Mouse (Mus musculus) left cerebral cortex, postnatal 36 days (tissue): ENCODE data around the gene Kcnmb1. TPM values are rescaled to one million over a fixed set of nuclear protein-coding genes. Genes with fewer than 3 reads are reported as not detected.

Source experiments
- DNase-seq, 2 experiments: peaks; one replicate each; pipeline ENCODE4 v3.0.0; 2021 to 2022; ENCODE audit warnings: low spot score in 2 of 2, mixed read lengths in 1 of 2
- intact Hi-C: fragments of 180-260 bp; cut with DNase I; formaldehyde crosslinking; loops from one replicate; pipeline ENCODE4 v1.15.1; 2025
- total RNA-seq, 2 experiments: library from RNA; stranded (reverse); gene quantifications; 2 replicates each; pipeline ENCODE4 v1.2.3; 2021

The Kcnmb1 gene
- total RNA-seq, 2 experiments from 2014 or later = 0.32 to 0.43 TPM

DNA sequence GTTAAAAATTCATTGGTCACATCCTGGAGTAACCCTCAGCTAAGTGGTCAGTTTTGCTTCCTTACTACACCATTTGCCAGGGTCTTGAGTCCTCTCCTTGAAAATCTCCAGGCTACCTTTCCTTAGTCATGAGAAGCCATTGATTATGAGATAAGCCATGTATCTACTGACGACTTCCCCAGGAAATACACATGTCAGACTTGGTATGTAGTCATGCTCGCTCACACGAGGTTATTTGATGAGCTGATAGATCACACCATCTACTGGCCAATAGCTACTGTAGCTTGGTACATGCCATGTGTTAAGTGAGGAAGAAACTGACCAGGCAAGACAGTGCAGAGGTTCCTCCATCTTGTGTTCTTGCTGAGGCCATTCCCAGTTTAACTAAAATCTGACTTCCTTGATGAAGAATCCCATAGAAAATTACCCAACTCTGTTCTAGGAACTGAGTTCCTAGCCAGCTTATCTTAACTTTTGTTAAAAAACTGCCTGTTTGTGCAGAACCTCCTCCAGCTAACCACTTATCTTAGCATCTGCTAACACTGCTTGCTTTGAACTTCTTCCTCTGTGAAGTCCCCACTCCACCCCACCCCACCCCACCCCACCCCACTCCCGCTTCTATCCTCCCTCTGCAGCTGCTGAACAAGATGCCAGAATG is 23.2 kb upstream of the Kcnmb1 start:
- intact Hi-C loops = loop anchor here (10.0 kb wide), 1 partner anchor 275 kb away; no protein-coding TSS in a partner anchor
- DNase-seq = no peak

DNA sequence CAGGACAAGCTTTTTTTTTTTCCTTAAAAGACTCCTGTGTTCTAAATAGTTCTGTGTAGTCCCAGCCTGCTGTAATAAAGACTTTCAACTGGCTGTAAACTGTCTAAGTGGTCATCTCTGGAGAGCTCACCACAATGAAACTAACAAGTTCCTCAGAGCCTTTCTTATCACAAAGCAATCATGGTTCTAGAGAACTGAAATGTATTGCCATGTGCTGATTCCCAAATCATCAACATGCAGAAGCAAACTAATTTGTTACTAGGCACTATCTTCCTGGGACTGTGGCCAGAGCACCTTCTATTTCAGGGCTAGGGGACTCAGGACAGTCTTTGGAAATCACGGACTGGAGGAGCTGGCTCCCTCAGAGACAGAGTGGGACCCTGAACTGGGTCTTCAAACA is 19.2 kb upstream of the Kcnmb1 start:
- no peak for DNase-seq
- intact Hi-C loops = loop anchor here (10.0 kb wide), 1 partner anchor 271 kb away; no protein-coding TSS in a partner anchor

DNA sequence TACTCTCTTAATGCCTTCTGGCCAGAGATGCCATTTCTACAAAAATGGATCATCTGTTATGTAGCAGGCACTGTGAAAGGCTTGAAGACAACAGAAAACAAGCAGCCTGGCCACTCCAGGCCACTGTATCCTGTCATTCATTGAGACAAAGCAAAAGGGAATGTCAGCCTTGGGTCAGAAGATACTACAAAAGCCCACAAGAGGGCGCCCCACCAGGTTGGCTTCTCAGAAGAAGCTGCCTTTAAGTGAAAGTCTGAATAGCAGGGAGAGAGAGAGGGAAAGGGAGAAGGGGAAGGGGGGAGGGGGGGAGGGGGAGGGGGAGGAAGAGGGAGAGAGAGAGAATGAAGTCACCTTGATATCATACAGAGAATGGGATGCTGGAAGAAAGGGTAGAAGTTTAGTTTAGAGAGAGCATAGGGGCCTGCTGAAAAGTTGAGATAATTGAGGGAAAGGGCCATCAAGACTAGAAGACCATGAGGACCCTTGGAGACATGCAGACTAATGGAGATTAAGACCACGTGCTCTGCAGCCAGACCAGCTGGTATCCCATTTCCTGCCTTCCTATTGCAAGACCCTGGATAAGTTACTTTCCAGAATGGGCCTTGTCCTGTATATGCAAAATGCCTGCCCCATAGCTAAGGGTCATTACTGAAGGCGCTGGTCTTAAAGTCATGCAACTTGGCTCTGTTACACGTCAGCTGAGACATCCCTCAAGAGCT is 18.6 kb upstream of the Kcnmb1 start:
- no peak for DNase-seq
- intact Hi-C loops = loop anchor here (10.0 kb wide), 1 partner anchor 271 kb away; no protein-coding TSS in a partner anchor

DNA sequence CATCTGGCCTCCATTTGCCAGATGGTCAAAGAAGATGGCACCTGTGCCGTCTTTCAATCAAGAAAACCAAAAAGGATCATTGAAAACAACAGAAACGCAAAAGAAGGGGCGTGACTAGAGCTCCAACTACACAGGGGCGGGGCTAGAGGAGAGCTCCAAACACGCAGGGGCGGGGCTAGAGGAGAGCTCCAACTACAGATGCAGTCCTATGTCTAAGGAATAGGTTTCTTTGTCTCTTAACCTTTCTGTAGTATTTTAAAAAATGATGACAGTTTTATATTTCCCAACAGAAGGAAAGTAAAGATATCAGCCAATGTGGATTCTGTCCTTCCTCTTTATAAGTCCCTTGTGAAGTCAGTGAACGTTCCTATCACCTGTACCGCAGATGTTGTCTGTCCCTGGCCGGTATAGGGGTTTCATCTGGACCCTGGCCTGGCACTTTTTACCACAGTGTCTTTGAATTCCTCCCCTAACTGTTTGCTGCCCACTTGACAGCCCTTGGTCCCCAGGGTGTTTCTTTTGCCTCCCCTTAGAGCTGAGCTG is 18.0 kb upstream of the Kcnmb1 start:
- intact Hi-C loops = loop anchor here (10.0 kb wide), 1 partner anchor 270 kb away; no protein-coding TSS in a partner anchor
- no peak for DNase-seq

DNA sequence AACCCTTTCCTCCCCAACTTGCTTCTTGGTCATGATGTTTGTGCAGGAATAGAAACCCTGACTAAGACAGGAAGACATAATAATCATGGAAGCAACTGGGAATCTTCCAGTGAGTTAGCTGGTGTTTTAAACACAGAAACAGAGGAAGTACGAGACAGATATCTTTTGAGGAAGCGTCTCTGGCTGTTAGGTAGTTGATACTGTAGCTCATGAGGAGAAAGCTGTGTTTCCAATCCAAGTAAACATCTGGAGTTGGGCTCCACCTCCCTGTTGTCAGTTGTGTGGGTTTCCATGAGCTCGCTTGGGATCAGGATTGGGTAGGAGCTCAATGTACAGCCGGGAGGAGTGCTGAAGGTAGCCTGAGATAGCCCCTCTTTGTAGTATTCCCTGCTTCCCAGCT is 16.3 kb upstream of the Kcnmb1 start:
- DNase-seq = no peak
- intact Hi-C loops = loop anchor here (10.0 kb wide), 1 partner anchor 268 kb away; no protein-coding TSS in a partner anchor

DNA sequence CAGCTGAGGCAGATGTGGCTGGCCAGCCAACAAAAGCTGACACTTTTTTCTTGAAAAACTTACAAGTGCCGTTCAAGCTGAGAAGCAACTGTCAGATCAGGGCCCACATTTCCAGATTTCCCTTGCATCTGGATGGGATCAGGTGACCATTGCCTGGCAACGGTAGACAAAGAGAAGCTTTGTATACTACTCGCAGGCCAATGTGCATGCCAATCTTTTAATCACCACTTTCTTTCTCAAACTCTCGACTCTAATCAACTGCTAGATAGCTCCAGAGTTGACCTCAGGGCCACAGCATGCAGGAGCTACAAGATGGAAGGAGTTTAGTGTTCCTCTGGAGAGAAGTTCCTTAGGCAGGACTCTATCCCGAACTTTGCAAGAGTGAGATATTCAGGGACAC is 11.7 kb upstream of the Kcnmb1 start:
- intact Hi-C loops = no loop called here
- no peak for DNase-seq

DNA sequence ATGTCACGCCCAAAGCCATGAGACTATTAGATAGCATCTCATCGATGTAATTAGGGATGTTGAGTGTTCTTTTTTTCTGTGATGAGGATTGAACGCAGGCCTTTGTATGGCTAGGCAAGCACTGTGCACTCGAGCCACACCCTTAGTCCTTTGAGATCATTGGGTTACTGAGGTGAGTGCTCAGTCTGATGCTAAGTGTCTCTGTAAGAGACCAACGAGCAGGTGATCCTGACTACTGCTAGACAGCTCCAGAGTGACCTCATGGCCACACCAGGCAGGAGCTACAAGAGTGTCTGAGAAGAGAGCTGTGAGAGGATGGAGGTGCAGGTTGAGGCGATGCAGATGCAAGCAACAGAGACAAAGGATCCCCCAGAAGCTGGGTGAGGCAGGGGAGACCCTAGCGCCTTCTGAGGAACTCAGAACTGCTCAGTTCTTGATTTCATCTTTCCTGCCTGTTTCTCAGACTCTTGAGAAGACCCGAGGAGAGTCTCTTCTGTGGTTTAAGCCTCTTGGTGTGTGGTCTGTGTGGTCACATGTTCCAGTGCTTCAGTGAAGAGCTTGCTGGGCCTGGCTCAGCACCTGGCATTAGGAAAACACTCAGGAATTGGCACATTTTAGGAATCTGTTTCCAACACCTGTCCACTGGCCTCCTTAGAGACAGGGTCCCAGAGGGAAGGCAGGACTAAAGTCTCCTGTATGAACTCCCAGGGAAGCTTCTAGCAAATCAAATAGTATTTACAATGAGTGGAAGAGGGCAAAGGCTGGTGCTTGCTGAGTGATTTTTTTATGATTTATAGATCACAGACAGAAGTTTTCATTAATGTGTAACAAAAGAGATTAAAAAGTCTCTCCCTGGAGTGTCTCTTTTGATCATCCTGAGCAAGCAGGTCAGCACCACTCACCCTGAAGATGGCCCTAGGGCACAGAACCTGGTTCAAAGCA is 10.9 kb upstream of the Kcnmb1 start:
- no peak for DNase-seq
- intact Hi-C loops = no loop called here

DNA sequence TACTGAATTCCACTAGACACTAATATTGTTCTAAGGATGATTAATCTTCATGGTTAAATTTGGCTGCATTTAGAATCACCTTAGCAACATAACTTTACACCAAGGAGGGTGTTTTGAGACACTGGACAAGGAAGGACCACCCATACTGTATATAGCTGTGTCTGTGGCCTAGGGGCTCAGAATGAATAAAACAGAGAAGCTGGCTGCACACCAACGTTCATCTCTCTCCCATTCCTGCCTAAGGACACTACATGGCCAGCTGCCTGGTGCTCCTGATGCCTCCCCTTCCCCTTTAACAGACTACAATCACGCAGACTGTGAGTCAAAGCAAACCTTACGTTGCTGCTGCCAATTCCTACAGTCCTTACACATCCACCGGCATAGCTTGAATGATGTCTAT is 6.8 kb upstream of the Kcnmb1 start:
- no peak for DNase-seq
- intact Hi-C loops = no loop called here

DNA sequence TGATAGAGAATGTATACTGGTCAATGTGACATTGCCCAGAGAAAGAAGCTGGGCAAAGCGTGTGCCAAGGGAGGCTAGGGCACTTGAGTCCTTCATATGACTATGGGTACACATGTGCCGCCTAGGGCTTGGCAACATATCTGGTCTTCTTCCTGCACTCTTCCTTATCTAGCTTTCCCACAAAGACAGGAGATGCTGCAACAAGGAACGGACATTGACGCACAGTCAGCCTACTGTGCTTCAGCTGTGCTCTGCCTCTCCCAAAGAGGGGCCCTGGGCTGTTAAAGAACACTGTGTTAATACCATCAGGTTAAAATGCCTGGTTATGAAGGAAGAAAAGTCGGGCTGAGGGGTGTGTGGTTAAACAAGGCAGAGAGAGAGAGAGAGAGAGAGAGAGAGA is 6.2 kb upstream of the Kcnmb1 start:
- intact Hi-C loops = no loop called here
- DNase-seq = no peak

DNA sequence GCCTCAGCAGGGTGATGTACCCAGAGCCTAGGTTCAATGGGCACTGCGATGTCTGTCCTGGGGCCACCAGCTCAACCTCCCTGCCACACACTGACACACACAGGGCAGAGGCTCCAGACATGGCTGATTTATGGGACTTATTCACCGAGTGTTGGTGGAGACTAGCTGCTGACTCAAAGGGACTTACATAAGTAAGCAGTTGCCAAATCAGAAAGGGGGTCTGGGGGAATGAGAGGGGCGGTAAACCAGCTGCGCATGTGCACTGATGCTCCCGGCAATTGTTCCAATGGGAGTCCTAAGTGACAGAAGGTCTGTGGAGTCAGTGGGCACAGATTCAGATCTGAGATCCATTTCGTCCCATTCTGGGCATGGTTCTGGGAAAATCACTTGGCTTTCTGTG is 5.2 kb upstream of the Kcnmb1 start:
- intact Hi-C loops = no loop called here
- no peak for DNase-seq

DNA sequence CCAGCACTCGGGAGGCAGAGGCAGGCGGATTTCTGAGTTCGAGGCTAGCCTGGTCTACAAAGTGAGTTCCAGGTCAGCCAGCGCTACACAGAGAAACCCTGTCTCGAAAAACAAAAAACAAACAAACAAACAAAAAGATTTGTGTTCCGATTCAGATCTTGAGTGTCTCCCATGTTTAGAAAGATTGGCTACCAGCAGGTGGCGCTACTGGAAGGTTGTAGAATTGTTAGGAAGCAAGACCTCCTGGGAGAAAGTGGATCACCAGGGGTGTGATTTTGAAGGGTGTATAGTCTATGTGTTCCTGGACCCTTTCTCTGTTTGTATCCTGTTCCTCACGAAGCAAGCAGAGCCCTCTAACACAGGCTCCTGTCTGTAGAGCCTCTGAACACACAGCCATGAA is 4.1 kb upstream of the Kcnmb1 start:
- intact Hi-C loops = no loop called here

DNA sequence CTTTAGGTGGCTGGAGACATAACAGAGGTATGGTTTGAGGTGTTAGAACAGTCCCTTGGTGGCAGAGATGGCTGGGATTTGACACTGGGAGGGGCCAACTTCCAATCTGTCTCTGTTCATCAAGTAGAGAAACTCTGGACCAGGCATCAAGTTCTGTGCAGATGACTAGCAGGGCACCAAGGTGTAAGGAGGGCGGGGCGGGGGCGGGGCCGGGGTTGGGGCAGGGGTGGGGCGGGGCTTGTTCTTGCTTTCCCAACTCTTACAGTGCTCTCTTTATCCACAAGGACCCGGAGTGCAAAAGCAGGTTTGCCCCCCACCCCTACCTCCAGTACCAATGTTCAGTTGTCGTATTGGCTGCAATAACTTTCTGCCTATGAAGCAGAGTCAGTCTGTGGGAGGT is 635 bp upstream of the Kcnmb1 start:
- intact Hi-C loops = no loop called here
- DNase-seq = no peak

More for the DNA sequence above, 4.1 kb upstream of the Kcnmb1 start:
- DNase-seq = no peak

DNA sequence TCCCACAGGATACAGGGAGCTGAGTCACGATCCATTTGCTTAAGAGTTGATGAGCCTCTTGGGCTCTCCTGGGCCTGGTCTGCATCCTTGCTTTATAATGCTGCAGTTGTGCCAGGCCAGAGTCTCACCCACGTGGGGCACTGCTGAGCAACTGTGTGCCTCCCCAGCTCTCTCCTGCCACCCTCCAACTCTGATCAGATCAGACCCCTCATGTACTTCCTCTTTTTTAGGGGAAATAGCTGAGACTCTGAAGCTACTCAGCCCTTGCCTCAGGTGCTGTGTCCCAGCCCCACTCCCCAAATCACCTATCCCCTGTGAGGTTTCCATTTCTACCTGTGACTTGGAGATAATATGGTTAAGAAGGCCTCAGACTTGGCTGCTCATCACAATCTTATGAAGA is 2.6 kb downstream of the Kcnmb1 start:
- intact Hi-C loops = no loop called here
- DNase-seq = no peak

DNA sequence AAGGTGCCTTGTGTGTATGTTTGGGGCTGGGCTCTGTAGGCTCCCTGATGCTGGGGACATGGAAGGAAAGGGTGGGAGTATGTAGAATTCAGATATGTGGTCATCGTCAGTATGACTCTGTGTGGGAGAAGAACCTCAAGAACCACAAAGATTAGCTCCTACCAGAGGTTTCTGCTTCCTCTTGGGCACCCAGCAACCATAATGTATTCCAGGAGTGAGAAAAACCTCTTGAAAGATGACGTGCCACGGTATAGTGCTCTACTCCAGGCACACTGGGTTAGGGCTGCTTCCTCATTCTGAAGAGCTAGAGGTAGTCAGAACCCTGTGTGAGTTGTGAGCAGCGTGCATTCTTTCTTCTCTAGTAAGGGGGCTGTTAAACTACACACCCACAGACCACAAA is 4.9 kb downstream of the Kcnmb1 start:
- no peak for DNase-seq
- intact Hi-C loops = no loop called here

DNA sequence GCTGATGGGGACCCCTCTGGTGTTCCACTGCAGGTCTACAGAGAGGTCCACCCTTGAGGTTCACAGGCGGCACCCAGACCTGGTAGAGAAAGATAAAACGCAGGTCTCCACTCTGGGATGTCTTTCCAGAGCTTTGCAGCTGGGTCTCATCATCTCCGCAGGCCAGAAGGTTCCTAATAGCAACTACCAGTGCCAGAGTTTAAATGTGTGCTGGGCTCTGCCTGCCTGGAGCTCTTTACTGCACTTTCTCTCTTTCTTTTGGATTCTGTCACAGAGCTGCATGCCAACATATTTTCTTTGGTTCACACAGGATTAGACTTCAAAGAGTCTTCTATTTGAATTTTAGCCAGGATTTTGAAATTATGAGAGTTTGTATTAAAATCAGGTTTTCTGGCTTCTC is 6.4 kb downstream of the Kcnmb1 start:
- intact Hi-C loops = no loop called here
- DNase-seq = no peak

DNA sequence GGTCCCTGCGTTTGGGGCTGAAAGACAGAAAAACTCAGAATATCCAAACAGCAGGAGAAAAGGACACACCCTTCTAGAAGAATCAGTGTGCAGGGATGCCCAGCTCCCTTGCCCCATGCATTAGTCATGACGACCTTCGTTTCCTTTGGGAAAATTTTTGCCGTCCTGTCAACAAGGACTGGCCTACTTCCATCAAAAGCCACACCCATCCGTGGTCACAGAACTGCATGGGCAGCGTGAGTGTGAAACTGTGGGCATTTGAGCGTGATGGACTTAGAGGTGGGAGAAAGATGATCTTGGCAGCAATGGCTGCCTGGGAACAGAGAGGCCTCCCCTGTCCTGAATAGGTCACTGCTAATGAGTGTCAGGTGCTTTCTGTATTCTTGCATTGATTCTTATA is 9.3 kb downstream of the Kcnmb1 start:
- intact Hi-C loops = no loop called here
- DNase-seq = no peak

DNA sequence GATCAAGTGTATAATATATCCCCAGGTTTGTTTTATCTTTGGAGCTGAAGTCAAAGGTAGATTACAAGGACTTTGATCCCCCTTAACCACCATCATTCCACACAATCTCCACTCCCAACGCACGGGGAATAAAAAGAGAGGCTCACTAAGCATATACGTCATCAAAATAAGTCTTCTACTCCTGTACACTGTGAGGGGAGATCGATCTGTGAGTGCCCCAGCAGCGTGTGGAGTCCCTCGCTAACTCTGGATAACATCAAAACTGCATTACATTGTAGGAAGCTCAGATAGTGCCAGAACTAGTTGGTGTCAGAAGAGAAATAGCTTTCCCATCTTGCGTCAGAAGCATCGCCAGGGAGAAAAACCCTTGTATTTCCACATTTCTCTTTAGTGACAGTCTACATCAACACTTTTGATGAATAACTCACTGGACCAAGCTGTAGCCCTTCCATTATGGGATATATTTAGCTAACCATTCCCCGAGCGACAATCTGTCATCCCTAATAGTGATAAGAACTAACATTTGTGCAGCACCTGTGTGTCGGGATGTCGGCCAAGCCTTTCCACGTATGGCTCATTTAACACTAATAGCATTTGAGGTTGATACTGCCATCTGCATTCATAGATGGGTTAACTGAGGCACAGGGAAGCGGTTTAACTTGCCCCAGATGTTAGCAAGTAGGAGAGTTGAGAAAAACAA is 11.7 kb downstream of the Kcnmb1 start:
- DNase-seq = no peak
- intact Hi-C loops = no loop called here

DNA sequence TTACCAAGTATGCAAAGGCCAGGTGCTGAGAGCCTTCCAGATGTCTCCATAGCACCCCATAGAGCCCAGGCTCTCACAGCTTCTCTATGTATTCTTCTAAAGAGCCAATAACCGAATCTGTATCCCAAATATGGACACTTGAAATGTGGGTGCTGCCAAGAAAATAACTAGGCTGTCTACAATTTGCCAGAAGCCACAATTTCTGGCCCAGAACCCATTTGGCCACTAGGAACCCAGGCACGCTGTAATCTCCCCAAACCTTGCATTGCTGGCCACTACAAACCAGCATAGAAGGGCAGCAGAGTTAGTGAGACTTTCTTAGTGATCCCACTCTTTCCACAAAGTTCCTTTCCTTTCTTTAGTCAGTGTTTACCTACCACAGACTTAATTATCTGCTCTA is 12.3 kb downstream of the Kcnmb1 start:
- DNase-seq = no peak
- intact Hi-C loops = no loop called here

DNA sequence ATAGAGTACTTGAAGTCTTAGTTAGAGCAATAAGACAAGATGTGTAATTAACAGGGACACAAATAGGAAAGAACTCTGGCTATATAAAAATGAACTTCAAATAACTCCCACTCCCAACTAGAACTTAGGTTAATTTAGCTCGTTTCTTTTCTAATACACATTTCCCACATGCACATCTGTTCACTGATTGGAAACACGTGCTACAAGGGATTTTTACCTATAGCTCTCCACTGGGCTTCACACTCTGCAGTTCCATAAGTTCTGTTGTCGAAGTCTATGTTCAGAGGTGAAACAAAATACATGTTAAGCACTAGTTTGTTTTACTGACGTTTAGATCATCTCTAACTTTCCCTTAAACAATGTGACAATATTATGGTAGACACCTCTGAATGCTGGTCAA is 17.3 kb downstream of the Kcnmb1 start:
- intact Hi-C loops = no loop called here
- DNase-seq = no peak
